Mouse (Mus musculus) lung, postnatal 0 days (tissue): ENCODE results near the gene Rsc1a1.

Experiments
- CTCF ChIP-seq: IDR thresholded peaks from 2 replicates; pipeline ENCODE4 v1.5.1; 2016; ENCODE audit warnings: antibody characterized with exemption, mild to moderate bottlenecking
- EP300 ChIP-seq: IDR thresholded peaks from 2 replicates; pipeline ENCODE4 v1.6.1; 2016; ENCODE audit warnings: antibody characterized with exemption, mild to moderate bottlenecking, control low read depth

- TF ChIP-seq CTCF (no peak), EP300 (no peak)
Observed at GRCm38 (mm10) chr4:141654509-141654908, 30.9 kb downstream of the Rsc1a1 start.
